Mouse (Mus musculus) thymus, adult 2 months (tissue): Measurements from ENCODE around the gene Ldb3. TPM values are rescaled to one million over a fixed set of nuclear protein-coding genes. Genes with fewer than 3 reads are reported as not detected.

Source experiments
- DNase-seq: peaks from one replicate; pipeline ENCODE4 v3.0.0; 2021
- H3K27ac ChIP-seq: fragments of 200-500 bp; 2 replicates; pipeline ENCODE4 v1.5.1; 2012; ENCODE audit warnings: low read length, control low read depth; ENCODE audit not compliant: control insufficient read depth, insufficient read depth
- H3K27me3 ChIP-seq: fragments of 200-500 bp; 2 replicates; pipeline ENCODE4 v1.6.1; 2012; ENCODE audit warnings: mild to moderate bottlenecking, low read length, moderate library complexity, mixed read lengths; ENCODE audit not compliant: control insufficient read depth, insufficient read depth
- H3K36me3 ChIP-seq: fragments of 200-500 bp; 2 replicates; pipeline ENCODE4 v1.6.1; 2012; ENCODE audit warnings: mild to moderate bottlenecking, low read length, moderate library complexity; ENCODE audit not compliant: control insufficient read depth, insufficient read depth
- H3K4me1 ChIP-seq: fragments of 200-500 bp; replicated peaks from 2 replicates; pipeline ENCODE4 v1.6.1; 2012; ENCODE audit warnings: low read length; ENCODE audit not compliant: control insufficient read depth, insufficient read depth
- H3K4me3 ChIP-seq: fragments of 200-500 bp; 2 replicates; pipeline ENCODE4 v1.5.1; 2012; ENCODE audit warnings: mild to moderate bottlenecking, low read length, control low read depth, moderate library complexity; ENCODE audit not compliant: control insufficient read depth, insufficient read depth
- CTCF ChIP-seq: fragments of 200-500 bp; IDR thresholded peaks from 2 replicates; pipeline ENCODE4 v1.5.1; 2012; ENCODE audit warnings: mild to moderate bottlenecking, control low read depth, low read length, moderate library complexity, borderline replicate concordance; ENCODE audit not compliant: control insufficient read depth, poor library complexity, insufficient read depth; ENCODE audit errors: extremely low read depth
- POLR2A ChIP-seq: fragments of 200-500 bp; IDR thresholded peaks from 2 replicates; pipeline ENCODE4 v1.6.1; 2012; ENCODE audit warnings: mild to moderate bottlenecking, low read length, control low read depth, moderate library complexity; ENCODE audit not compliant: control insufficient read depth, poor library complexity, insufficient read depth; ENCODE audit errors: extremely low read depth
- WGBS: fragments of 180-500 bp; shearing (Covaris S2); methylation state at CpG from one replicate; pipeline ENCODE4 v1.1.7; 2018; 5-methylcytosine and 5-hydroxymethylcytosine counted together
- polyA plus RNA-seq: library from polyadenylated mRNA; depleted of rRNA; stranded (reverse); fragments of >200 nt; gene quantifications from 2 replicates; pipeline ENCODE4 v1.2.3, GENCODE M21; 2012; rRNA removed

Gene Ldb3
- 6.6 and 63.0 TPM in 2 replicates for polyA plus RNA-seq

GRCm38 (mm10) chr14:34588498-34588897, at the start of gene Ldb3:
TSS of gene Ldb3 (minus strand) at chr14:34588682.
- no peaks in the 10 kb centered on the region for H3K4me1 ChIP-seq
- H3K4me3 ChIP-seq, result no peak within 1 kb of the TSS
- no peaks in the 10 kb centered on the region for H3K36me3 ChIP-seq
- WGBS, result 85% methylated on average over 8 of the region's 8 CpGs
- no peak within 1 kb of the TSS for H3K27ac ChIP-seq
- H3K27me3 ChIP-seq, result no peaks in the 10 kb centered on the region
- TF ChIP-seq CTCF, result no peak
- TF ChIP-seq POLR2A, result no peak
- DNase-seq, result no peak

GRCm38 (mm10) chr14:34635721-34636120, 47.2 kb upstream of the Ldb3 start:
- peaks cover 15% of the 10 kb centered on the region for H3K4me1 ChIP-seq

GRCm38 (mm10) chr14:34635192-34635591, 46.7 kb upstream of the Ldb3 start:
- WGBS, result 80% methylated on average over 7 of the region's 7 CpGs
- no peak for DNase-seq
- TF ChIP-seq CTCF (no peak), POLR2A (no peak)

More at GRCm38 (mm10) chr14:34635721-34636120, 47.2 kb upstream of the Ldb3 start:
- H3K27me3 ChIP-seq, result no peaks in the 10 kb centered on the region
- H3K4me3 ChIP-seq, result no peak overlapping the region
- WGBS, result 93% methylated on average over 6 of the region's 6 CpGs
- H3K27ac ChIP-seq, result no peak overlapping the region
- H3K36me3 ChIP-seq, result no peaks in the 10 kb centered on the region
- no peak for DNase-seq
- TF ChIP-seq CTCF (no peak), POLR2A (no peak)

GRCm38 (mm10) chr14:34632722-34633448, 44.4 kb upstream of the Ldb3 start:
- WGBS, result 72% methylated on average over 10 of the region's 10 CpGs

More at GRCm38 (mm10) chr14:34635192-34635591, 46.7 kb upstream of the Ldb3 start:
- H3K36me3 ChIP-seq, result no peaks in the 10 kb centered on the region
- no peak overlapping the region for H3K4me3 ChIP-seq
- H3K27ac ChIP-seq, result 0 out of 2 replicates have a peak overlapping the region, but pooled peaks have one; percentile 2
- peaks cover 15% of the 10 kb centered on the region for H3K4me1 ChIP-seq
- H3K27me3 ChIP-seq, result no peaks in the 10 kb centered on the region

GRCm38 (mm10) chr14:34626824-34627223, 38.3 kb upstream of the Ldb3 start:
- DNase-seq, result no peak
- Histone ChIP-seq H3K27ac (no peak overlapping the region), H3K27me3 (no peaks in the 10 kb centered on the region), H3K36me3 (no peaks in the 10 kb centered on the region), H3K4me1 (0 out of 2 replicates have a peak, but pooled peaks cover 4% of the 10 kb centered on the region), H3K4me3 (no peak overlapping the region)
- WGBS, result 88% methylated on average over 7 of the region's 7 CpGs
- TF ChIP-seq CTCF, result no peak
- no peak for TF ChIP-seq POLR2A

More at GRCm38 (mm10) chr14:34632722-34633448, 44.4 kb upstream of the Ldb3 start:
- Histone ChIP-seq H3K27me3 (no peaks in the 10 kb centered on the region), H3K4me3 (no peak overlapping the region), H3K36me3 (no peaks in the 10 kb centered on the region), H3K4me1 (peaks cover 15% of the 10 kb centered on the region), H3K27ac (no peak overlapping the region)
- TF ChIP-seq POLR2A (no peak), CTCF (no peak)
- DNase-seq, result no peak

- DNase-seq, result no peak
- H3K4me3 ChIP-seq, result no peak overlapping the region
- 0 out of 2 replicates have a peak, but pooled peaks cover 4% of the 10 kb centered on the region for H3K4me1 ChIP-seq
- WGBS, result 59% methylated on average over 16 of the region's 16 CpGs
- no peaks in the 10 kb centered on the region for H3K36me3 ChIP-seq
- no peak overlapping the region for H3K27ac ChIP-seq
- H3K27me3 ChIP-seq, result no peaks in the 10 kb centered on the region
- TF ChIP-seq CTCF, result no peak
- no peak for TF ChIP-seq POLR2A
These were observed 35.2 kb upstream of the Ldb3 start for GRCm38 (mm10) chr14:34623531-34624210.
